Mouse (Mus musculus) brain, embryonic 14.5 days (tissue): ENCODE data around the gene Sorcs3.

Experiments used
- CTCF ChIP-seq: fragments of 200-500 bp; IDR thresholded peaks from 2 replicates; pipeline ENCODE4 v1.5.1; 2012; ENCODE audit warnings: inconsistent platforms, mild to moderate bottlenecking, moderate library complexity, borderline replicate concordance; ENCODE audit not compliant: insufficient read depth, insufficient read length; ENCODE audit errors: extremely low read depth
- POLR2A ChIP-seq: fragments of 200-500 bp; IDR thresholded peaks from 2 replicates; pipeline ENCODE4 v1.6.1; 2012; ENCODE audit warnings: mild to moderate bottlenecking, inconsistent platforms, borderline replicate concordance; ENCODE audit not compliant: poor library complexity, insufficient read depth, insufficient read length, severe bottlenecking; ENCODE audit errors: extremely low read depth

DNA sequence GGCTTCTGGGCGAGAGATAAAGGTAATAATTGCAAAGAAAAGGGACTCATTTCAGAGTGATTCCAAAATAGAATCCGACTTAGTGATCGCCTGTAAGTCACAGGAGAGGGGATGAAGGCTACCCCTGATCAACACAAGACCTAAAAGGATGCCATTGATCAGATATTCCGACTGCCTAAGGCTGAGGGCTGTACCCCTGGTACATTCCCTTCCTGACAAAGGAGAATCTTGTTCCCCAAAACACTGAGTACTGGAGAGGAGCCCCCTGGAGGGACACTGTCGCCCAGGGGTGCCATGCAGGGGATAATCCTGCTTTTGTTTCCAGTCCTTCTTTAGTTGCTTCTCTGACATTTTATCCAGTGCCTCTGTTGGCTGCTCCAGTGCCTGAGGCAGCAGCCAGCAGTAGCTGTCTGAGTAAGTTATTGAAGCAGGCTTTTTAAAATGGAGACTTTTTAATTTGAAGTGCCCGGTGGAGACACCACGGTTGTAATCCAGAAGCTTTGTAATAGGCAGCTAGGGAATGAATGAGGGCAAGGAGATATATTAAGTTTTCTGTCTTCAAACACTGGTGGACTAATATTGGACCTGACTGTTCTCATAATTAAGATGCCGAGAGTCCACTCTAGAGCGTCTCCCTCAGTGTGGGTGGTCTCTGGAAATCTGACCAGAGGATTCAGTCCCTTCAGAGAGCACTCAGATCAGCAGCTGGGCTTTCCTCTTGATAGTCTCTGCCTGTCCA, 342.5 kb downstream of the Sorcs3 start:
- TF ChIP-seq CTCF (no peak), POLR2A (no peak)
